Mouse (Mus musculus): ENCODE data around the gene Cpb2. TPM values are rescaled to one million over a fixed set of nuclear protein-coding genes. Genes with fewer than 3 reads are reported as not detected.

Gene Cpb2
- total and polyA plus RNA-seq, 3 experiments, result not detected

- Histone ChIP-seq H3K4me3 (ENCODE audit: control insufficient read depth in 1 of 2, insufficient read depth in 1 of 2, low read depth in 2 of 2, low read length in 2 of 2) (no peak overlapping the region), H3K79me2 (ENCODE audit: control insufficient read depth, insufficient read depth, low read length, poor library complexity) (no peaks in the 10 kb centered on the region), H3K27me3 (ENCODE audit: control insufficient read depth in 1 of 2, insufficient read depth in 2 of 2, low read length in 2 of 2) (no peaks in the 10 kb centered on the region), H3K36me3 (ENCODE audit: control insufficient read depth in 1 of 2, insufficient read depth in 2 of 2, low read length in 2 of 2) (peaks cover 0 to 6% of the 10 kb centered on the region in 2 experiments; a peak in 1 of 4 replicates), H3K9me3 (replicated peaks; ENCODE audit: insufficient read depth, low read length) (no peaks in the 10 kb centered on the region), H3K27ac (ENCODE audit: control insufficient read depth, low read depth, low read length) (no peak overlapping the region), H3K9ac (ENCODE audit: control insufficient read depth, low read depth, low read length, poor library complexity, severe bottlenecking) (no peak overlapping the region), H3K4me1 (ENCODE audit: control insufficient read depth in 1 of 2, insufficient read depth in 2 of 2, low read length in 2 of 2) (no peaks in the 10 kb centered on the region)
- TF ChIP-seq SIN3A (IDR thresholded peaks at IDR 0.05; ENCODE audit: low read length) (no peak), HCFC1 (IDR thresholded peaks at IDR 0.05; ENCODE audit: low read depth, low read length) (no peak), ZC3H11A (IDR thresholded peaks at IDR 0.05; ENCODE audit: low read depth, low read length) (no peak), RAD21 (IDR thresholded peaks at IDR 0.05; ENCODE audit: low read depth, low read length) (no peak), MXI1 (IDR thresholded peaks at IDR 0.05; ENCODE audit: low read depth, low read length) (no peak), MYB (IDR thresholded peaks at IDR 0.05; ENCODE audit: low read depth, low read length) (no peak), USF2 (IDR thresholded peaks at IDR 0.05; ENCODE audit: borderline replicate concordance in 1 of 2, insufficient read depth in 1 of 2, low read depth in 1 of 2, low read length in 2 of 2) (no peak), UBTF (IDR thresholded peaks at IDR 0.05; ENCODE audit: borderline replicate concordance, insufficient read depth, low read depth, low read length) (no peak), ZKSCAN1 (IDR thresholded peaks at IDR 0.05; ENCODE audit: low read depth, low read length) (no peak), TCF12 (IDR thresholded peaks at IDR 0.05; ENCODE audit: low read depth, low read length) (no peak), USF1 (IDR thresholded peaks at IDR 0.05; ENCODE audit: low read depth, low read length) (no peak), CTCF (IDR thresholded peaks at IDR 0.05 in 2 of 3, conservative IDR thresholded peaks at IDR 0.05 in 1 of 3; ENCODE audit: control insufficient read depth in 1 of 3, insufficient read depth in 1 of 3, low read depth in 2 of 3, low read length in 3 of 3, poor library complexity in 1 of 3, severe bottlenecking in 1 of 3) (no peak), ZNF384 (IDR thresholded peaks at IDR 0.05; ENCODE audit: low read depth, low read length) (no peak)
- no peak for DNase-seq (ENCODE audit: low read depth, low spot score)
Measured at GRCm38 (mm10) chr14:75208572-75209151, 33.4 kb upstream of the Cpb2 start.

DNA sequence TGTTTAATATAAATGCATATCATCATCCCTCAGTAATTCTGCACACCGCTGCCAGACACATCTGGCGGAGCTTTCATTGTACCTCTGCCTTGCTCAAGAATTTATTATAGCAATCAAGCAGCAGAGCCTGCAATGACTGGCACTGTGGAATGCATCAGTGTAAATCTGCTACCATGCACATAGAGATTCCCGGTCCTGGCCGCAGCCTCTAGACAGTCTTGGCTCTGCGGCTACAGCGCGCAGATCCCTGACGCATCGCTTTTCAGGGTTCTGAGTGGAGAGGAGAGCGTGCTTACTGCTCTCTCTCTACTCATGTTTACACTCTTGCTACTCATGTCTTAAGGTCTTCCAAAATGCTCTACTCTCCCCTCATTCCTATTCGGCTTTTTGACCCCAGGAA, 28.3 kb upstream of the Cpb2 start:
- Histone ChIP-seq H3K4me3 (ENCODE audit: control insufficient read depth in 1 of 2, insufficient read depth in 1 of 2, low read depth in 2 of 2, low read length in 2 of 2) (no peak overlapping the region), H3K27me3 (ENCODE audit: control insufficient read depth in 1 of 2, insufficient read depth in 2 of 2, low read length in 2 of 2) (no peaks in the 10 kb centered on the region), H3K9me3 (replicated peaks; ENCODE audit: insufficient read depth, low read length) (no peaks in the 10 kb centered on the region), H3K27ac (ENCODE audit: control insufficient read depth, low read depth, low read length) (no peak overlapping the region), H3K4me1 (ENCODE audit: control insufficient read depth in 1 of 2, insufficient read depth in 2 of 2, low read length in 2 of 2) (no peaks in the 10 kb centered on the region), H3K9ac (ENCODE audit: control insufficient read depth, low read depth, low read length, poor library complexity, severe bottlenecking) (no peak overlapping the region), H3K36me3 (ENCODE audit: control insufficient read depth in 1 of 2, insufficient read depth in 2 of 2, low read length in 2 of 2) (peaks cover 0 to 8% of the 10 kb centered on the region in 2 experiments; a peak in 2 of 4 replicates), H3K79me2 (ENCODE audit: control insufficient read depth, insufficient read depth, low read length, poor library complexity) (no peaks in the 10 kb centered on the region)
- TF ChIP-seq MAX (IDR thresholded peaks at IDR 0.05; ENCODE audit: low read length) (no peak), MAFK (IDR thresholded peaks at IDR 0.05; ENCODE audit: borderline replicate concordance, low read depth, low read length) (no peak), ZMIZ1 (IDR thresholded peaks at IDR 0.05; ENCODE audit: low read depth, low read length) (no peak), NRF1 (IDR thresholded peaks at IDR 0.05; ENCODE audit: insufficient read depth, low read depth, low read length, poor library complexity, severe bottlenecking) (no peak), JUND (IDR thresholded peaks at IDR 0.05; ENCODE audit: low read depth, low read length) (no peak), POLR2AphosphoS2 (IDR thresholded peaks at IDR 0.05; ENCODE audit: low read length) (no peak), POLR2AphosphoS5 (IDR thresholded peaks at IDR 0.05; ENCODE audit: borderline replicate concordance, low read depth, low read length) (no peak), E2F4 (IDR thresholded peaks at IDR 0.05; ENCODE audit: borderline replicate concordance, low read depth, low read length) (no peak), TCF12 (IDR thresholded peaks at IDR 0.05; ENCODE audit: low read depth, low read length) (no peak)
- no peak for DNase-seq (ENCODE audit: low read depth, low spot score)
